Mouse (Mus musculus): ENCODE results near the gene Ddx1.
"Not testable (repeated sequence)": the region's sequence is repeated elsewhere in the genome, so short reads cannot be mapped to it uniquely, and the experiment has no call there.

Ddx1 gene

DNA sequence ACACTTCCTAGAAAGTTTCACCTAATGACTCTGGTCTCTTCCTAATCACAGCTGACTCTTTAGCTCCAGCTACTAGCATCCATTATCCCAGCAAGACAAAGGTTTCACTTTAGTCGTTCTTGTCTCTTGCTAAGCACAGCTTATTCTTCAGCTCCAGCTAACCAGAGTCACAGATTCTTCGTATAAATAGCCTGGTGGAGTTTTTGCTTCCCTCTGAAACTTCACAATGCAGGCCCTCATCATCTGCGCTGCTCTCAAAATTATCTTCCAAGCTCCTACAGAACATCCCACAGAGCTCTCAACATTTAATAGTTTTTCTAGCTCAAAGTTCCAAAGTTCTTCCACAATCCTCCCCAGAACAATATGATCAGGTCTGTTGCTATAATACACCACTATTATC lies 43.3 kb downstream of the Ddx1 start:
- no peak for DNase-seq (ENCODE audit: low spot score in 2 of 2)

GRCm38 (mm10) chr12:13202322-13202721 lies 46.7 kb downstream of the Ddx1 start:
- DNase-seq (ENCODE audit: low spot score in 2 of 2) = no peak

DNA sequence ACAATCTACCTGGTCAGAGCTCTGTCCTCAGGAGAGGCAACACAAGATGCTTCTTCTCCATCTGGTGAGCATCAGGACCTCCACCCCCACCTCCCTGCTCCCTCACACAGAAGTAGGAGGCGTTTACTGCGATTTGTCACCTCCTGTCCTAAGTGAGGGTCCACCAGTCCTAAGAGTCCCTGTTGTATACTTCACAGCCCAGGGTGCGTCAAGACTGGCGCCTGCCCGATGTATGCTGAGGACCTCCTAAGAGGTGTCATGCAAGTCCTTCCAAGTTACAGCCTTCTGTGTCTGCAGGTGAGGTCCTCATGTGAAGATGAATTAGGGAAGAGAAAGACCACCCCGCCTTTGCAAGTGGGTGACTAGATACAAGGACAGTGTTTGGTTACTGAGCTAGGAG lies 48.4 kb downstream of the Ddx1 start:
- DNase-seq (ENCODE audit: low spot score in 2 of 2) = no peak

- no peak for DNase-seq (ENCODE audit: low spot score in 2 of 2)
These were observed 49.4 kb downstream of the Ddx1 start for GRCm38 (mm10) chr12:13199338-13200301.

- no peak for DNase-seq (ENCODE audit: low spot score in 2 of 2)
These were observed 50.9 kb downstream of the Ddx1 start for GRCm38 (mm10) chr12:13198157-13198556.

DNA sequence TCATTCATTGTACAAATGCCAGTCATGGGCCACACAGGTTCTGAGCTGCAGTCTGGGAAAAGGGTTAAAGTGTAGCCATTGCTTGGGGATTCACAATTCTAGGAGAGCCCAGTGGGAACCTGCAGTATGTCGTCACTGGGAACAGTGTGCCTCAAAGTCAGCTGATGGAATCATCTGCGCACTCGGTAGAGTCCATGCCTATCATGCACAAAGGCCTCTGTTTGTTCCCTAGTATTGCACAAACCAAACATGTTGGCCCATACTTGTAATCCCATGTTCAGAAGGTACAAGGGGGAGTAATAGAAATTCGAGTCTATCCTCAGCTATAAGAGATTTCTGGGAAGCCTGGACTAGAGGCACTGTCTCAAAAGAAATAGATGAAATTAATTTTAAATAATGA lies 52.9 kb downstream of the Ddx1 start:
- DNase-seq (ENCODE audit: low spot score in 2 of 2) = no peak

GRCm38 (mm10) chr12:13195506-13195905 lies 53.5 kb downstream of the Ddx1 start:
- no peak for DNase-seq (ENCODE audit: low spot score in 2 of 2)

- DNase-seq (ENCODE audit: low spot score in 2 of 2) = no peak
These were observed 60.8 kb downstream of the Ddx1 start for GRCm38 (mm10) chr12:13188059-13188700.

- DNase-seq (ENCODE audit: low spot score in 2 of 2) = no peak
These were observed 62.8 kb downstream of the Ddx1 start for GRCm38 (mm10) chr12:13186209-13186608.

DNA sequence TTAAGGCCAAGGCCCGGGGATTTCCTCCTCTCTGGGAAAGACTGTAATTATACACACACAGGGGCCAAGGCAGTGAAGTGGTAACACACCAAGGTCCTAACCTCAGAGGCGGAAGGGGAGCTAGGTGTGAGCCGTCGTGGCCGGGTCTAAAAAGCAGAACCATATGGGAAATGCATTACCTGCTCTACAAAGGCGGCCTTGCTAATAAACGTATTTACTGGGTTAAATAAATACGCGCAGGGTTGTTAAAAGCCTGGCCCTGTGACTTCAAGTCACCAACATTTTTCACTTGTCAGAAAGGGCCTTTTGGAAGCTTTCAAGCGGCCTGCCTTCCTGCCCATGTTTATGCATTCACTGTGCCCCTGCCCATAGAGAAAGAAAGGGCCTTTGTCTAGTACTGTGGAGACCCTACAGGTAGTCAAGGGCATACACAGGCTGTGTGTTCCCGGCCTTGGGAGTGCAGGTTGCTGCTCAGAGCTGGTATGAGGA lies 64.1 kb downstream of the Ddx1 start:
- no peak for DNase-seq (ENCODE audit: low spot score in 2 of 2)

DNA sequence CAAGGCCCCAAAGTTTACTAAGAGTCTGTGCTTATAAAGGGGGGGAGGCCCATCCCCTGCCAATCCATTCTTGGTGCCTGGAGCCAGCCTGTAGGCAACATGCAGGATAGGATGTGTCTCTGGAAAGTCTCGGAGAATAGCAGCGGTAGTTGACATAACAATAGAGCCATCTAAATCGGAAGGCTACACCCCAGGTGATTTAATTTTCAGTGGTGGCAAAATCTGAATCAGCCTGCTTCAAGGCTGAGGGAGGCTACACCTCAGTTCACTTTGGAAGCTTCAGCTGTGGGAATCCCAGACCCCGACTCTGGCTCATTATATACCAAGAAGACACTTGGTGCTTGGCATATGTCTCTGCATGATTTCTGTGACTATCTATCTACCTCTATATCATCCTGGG lies 64.9 kb downstream of the Ddx1 start:
- not testable (repeated sequence) for DNase-seq (ENCODE audit: low spot score in 2 of 2)

DNA sequence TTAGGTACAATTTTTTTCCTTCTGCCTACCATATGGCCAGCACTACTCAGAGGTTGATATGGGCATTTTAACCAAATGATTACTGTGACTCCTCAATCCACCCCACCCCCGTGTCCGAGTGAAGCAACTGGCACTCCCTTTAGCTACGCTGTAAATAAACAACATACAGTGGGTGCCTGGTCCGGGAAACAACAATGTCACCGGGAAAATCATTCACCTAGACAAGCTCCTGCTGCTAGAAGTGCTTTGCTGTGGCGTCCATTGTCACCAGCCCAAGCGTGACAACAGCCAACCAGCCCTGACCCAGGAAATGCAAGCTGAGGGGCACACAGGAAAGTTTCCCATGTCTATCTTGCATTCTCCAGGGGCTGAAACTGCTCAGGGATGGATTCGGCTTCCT lies 66.8 kb downstream of the Ddx1 start:
- DNase-seq (ENCODE audit: low spot score in 2 of 2) = no peak

- DNase-seq (ENCODE audit: low spot score in 2 of 2) = no peak
These were observed 67.3 kb downstream of the Ddx1 start for GRCm38 (mm10) chr12:13181721-13182120.

- no peak for DNase-seq (ENCODE audit: low spot score in 2 of 2)
These were observed 68.2 kb downstream of the Ddx1 start for GRCm38 (mm10) chr12:13180715-13181335.

- DNase-seq (ENCODE audit: low spot score in 2 of 2) = no peak
These were observed 68.7 kb downstream of the Ddx1 start for GRCm38 (mm10) chr12:13180332-13180714.

- DNase-seq (ENCODE audit: low spot score in 2 of 2) = peak; percentile 47 to 79
These were observed 71.4 kb downstream of the Ddx1 start for GRCm38 (mm10) chr12:13177606-13178005.

GRCm38 (mm10) chr12:13176927-13177326 lies 72.1 kb downstream of the Ddx1 start:
- no peak for DNase-seq (ENCODE audit: low spot score in 2 of 2)

DNA sequence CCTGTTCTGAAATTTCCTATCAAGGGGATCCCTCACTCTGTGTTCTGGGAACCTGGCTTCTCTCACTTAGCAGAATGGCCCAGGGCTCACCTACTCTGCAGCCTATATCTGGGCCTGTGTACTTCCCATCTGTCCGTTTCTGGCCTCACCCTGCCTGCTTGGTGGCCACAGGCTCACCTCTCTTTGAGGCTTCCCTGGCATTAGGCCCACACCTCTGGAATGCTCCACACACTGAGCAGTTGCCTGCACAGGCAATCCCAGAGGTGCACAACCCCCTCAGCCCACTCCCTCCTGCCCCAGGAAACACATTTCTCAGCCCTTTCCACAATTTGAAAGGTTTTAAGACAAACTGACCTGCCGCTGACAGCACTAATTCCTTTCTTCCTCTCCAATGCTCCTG lies 72.9 kb downstream of the Ddx1 start:
- DNase-seq (ENCODE audit: low spot score in 2 of 2) = no peak

DNA sequence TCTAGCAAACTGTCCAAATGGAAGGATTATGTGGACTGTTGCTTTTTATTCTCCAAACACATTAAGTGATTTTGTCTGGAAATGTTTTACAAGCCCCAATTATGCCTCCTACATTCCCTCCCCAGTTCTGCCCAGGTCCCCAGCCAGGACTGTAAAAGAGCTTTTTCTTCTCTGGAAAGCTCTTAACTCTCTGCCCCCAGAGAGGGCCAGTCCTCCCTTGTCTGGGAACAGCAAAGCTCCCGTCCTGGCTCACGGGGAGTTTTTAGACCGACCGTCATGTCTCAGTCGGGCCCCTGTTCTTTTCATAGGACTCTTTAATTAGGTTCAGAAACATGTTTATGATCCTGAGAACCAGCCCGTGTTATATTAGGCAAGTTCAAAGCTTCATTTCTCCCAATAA lies 75.0 kb downstream of the Ddx1 start:
- no peak for DNase-seq (ENCODE audit: low spot score in 2 of 2)

- DNase-seq (ENCODE audit: low spot score in 2 of 2) = no peak
These were observed 80.9 kb downstream of the Ddx1 start for GRCm38 (mm10) chr12:13168073-13168472.

DNA sequence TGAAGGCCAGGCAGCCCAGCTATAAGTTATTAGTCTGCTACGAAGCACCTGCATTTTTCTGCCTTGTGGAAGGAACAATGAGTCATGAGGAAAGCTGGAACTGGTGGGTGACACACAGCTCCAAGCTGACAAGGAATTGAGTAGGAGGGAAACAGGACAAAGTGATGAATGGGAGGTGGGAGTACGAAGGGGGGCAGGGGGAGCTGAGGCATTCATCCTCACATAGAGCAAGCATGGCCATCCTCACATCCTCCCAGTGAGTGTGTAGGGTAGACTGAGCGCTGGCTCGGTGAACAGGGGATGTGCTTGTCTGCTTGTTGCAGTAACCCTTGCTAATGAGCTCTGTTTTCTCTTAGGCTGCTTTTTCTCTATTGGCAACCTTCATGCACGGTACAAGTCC lies 81.9 kb downstream of the Ddx1 start:
- no peak for DNase-seq (ENCODE audit: low spot score in 2 of 2)
